Mouse (Mus musculus) urinary bladder, postnatal 25 days (tissue): ENCODE results near the gene Olfr308.
"Not testable (repeated sequence)": the region's sequence is repeated elsewhere in the genome, so short reads cannot be mapped to it uniquely, and the experiment has no call there.

Source experiments
- DNase-seq: peaks from one replicate; pipeline ENCODE4 v3.0.0; 2022; ENCODE audit warnings: low spot score

Olfr308 gene

GRCm38 (mm10) chr7:86325530-86325929 lies at the start of gene Olfr308:
Gene Olfr308 (minus strand): TSS chr7:86325630.
- no peak for DNase-seq

GRCm38 (mm10) chr7:86366828-86367227 lies 41.4 kb upstream of the Olfr308 start, which contains the start of gene Olfr305:
Gene Olfr305 (minus strand): TSS chr7:86366928.
- DNase-seq: no peak

GRCm38 (mm10) chr7:86346296-86346695 lies 20.9 kb upstream of the Olfr308 start:
- not testable (repeated sequence) for DNase-seq

GRCm38 (mm10) chr7:86344253-86344652 lies 18.8 kb upstream of the Olfr308 start:
- no peak for DNase-seq

- DNase-seq: no peak
Measured at GRCm38 (mm10) chr7:86342881-86343565, 17.6 kb upstream of the Olfr308 start.

- no peak for DNase-seq
Measured at GRCm38 (mm10) chr7:86337486-86337885, 12.1 kb upstream of the Olfr308 start, which contains the start of gene Olfr307. Gene Olfr307 (minus strand): TSS chr7:86337586.

GRCm38 (mm10) chr7:86321323-86321722 lies 4.1 kb downstream of the Olfr308 start:
- DNase-seq: no peak

GRCm38 (mm10) chr7:86313608-86314007 lies 11.8 kb downstream of the Olfr308 start, which contains the start of gene Olfr309:
Gene Olfr309 (minus strand): TSS chr7:86313708.
- DNase-seq: no peak

- no peak for DNase-seq
Measured at GRCm38 (mm10) chr7:86277072-86277471, 48.4 kb downstream of the Olfr308 start, which contains the start of gene Olfr310. Gene Olfr310 (minus strand): TSS chr7:86277172.
